Mouse (Mus musculus) forebrain, postnatal 0 days (tissue): ENCODE data around the gene Ccdc120. TPM values are rescaled to one million over a fixed set of nuclear protein-coding genes. Genes with fewer than 3 reads are reported as not detected.

ENCODE experiments used
- ATAC-seq: fragments of 200-750 bp; cut with Nextera tagmentation; 2 replicates; pipeline ENCODE4 v1.8.0; 2017; ENCODE audit warnings: mild to moderate bottlenecking, moderate library complexity
- DNase-seq: peaks from one replicate; pipeline ENCODE4 v3.0.0-alpha.2; 2015
- H3K27ac ChIP-seq: fragments of 300-500 bp; sonication (generic); 2 replicates; pipeline ENCODE4 v1.5.1; 2014; ENCODE audit warnings: low read depth, mild to moderate bottlenecking, antibody characterized with exemption, low read length, moderate library complexity, mixed read lengths
- H3K27me3 ChIP-seq: fragments of 300-500 bp; sonication (generic); 2 replicates; pipeline ENCODE4 v1.6.1; 2014; ENCODE audit warnings: mild to moderate bottlenecking, low read length, mixed read lengths; ENCODE audit not compliant: insufficient read depth
- H3K36me3 ChIP-seq: fragments of 300-500 bp; sonication (generic); 2 replicates; pipeline ENCODE4 v1.6.1; 2014; ENCODE audit warnings: mild to moderate bottlenecking, moderate library complexity; ENCODE audit not compliant: insufficient read depth
- H3K4me1 ChIP-seq: fragments of 300-500 bp; sonication (generic); 2 replicates; pipeline ENCODE4 v1.6.1; 2014; ENCODE audit warnings: antibody characterized with exemption; ENCODE audit not compliant: insufficient read depth
- H3K4me2 ChIP-seq: fragments of 300-500 bp; sonication (generic); 2 replicates; pipeline ENCODE4 v1.6.1; 2014; ENCODE audit warnings: low read depth, mild to moderate bottlenecking, moderate library complexity
- H3K4me3 ChIP-seq: fragments of 300-500 bp; sonication (generic); 2 replicates; pipeline ENCODE4 v1.5.1; 2014; ENCODE audit warnings: low read depth, low read length, mixed read lengths
- H3K9ac ChIP-seq: fragments of 300-500 bp; sonication (generic); 2 replicates; pipeline ENCODE4 v1.6.1; 2014; ENCODE audit warnings: mild to moderate bottlenecking
- H3K9me3 ChIP-seq: fragments of 300-500 bp; sonication (generic); 2 replicates; pipeline ENCODE4 v1.6.1; 2016; ENCODE audit warnings: low read length
- CTCF ChIP-seq: sonication (generic); IDR thresholded peaks from 2 replicates; pipeline ENCODE4 v1.5.1; 2016; ENCODE audit warnings: antibody characterized with exemption, control low read depth, low read depth
- WGBS: fragments of 180-500 bp; shearing (Covaris S2); extraction: QIAGEN DNeasy Blood & Tissue Kit; methylation state at CpG from one replicate; pipeline ENCODE4 v1.1.7; 2014; 5-methylcytosine and 5-hydroxymethylcytosine counted together
- polyA plus RNA-seq: library from polyadenylated mRNA; unstranded; fragments of >200 nt; fragmentation: Nextera tagmentation; extraction: Ambion mirVana; gene quantifications from 2 replicates; pipeline ENCODE4 v1.2.1, GENCODE M21; 2015
- total RNA-seq: library from RNA; depleted of rRNA; stranded (reverse); fragments of >200 nt; gene quantifications from 2 replicates; pipeline ENCODE4 v1.2.3, GENCODE M21; 2014

The Ccdc120 gene
- total and polyA plus RNA-seq, 2 experiments from 2014 or later = 66.3 to 149 TPM

DNA sequence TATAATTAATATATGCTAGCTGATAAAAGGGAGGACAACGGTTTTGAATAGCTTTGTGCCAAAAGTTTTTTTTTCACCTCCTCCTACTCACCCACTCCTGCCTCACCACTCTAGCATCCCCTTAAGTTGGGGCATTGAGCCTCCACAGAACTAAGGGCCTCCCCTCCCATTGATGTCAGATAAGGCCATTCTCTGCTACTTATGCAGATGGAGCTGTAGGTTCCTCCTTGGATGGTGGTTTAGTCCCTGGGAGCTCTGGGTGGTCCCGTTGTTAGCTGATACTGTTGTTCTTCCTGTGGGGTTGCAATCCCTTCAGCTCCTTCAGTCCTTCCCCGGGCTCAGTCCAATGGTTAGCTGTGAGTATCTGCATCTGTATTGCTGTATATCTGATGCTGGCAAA is 28.6 kb upstream of the Ccdc120 start:
- H3K4me1 ChIP-seq = no peaks in the 10 kb centered on the region
- no peak for ATAC-seq
- TF ChIP-seq CTCF = no peak
- WGBS = 27% methylated on average over 3 of the region's 3 CpGs
- no peak overlapping the region for H3K4me2 ChIP-seq
- H3K27ac ChIP-seq = no peak overlapping the region
- no peaks in the 10 kb centered on the region for H3K9me3 ChIP-seq
- no peak overlapping the region for H3K9ac ChIP-seq
- no peak overlapping the region for H3K4me3 ChIP-seq
- H3K36me3 ChIP-seq = no peaks in the 10 kb centered on the region
- no peaks in the 10 kb centered on the region for H3K27me3 ChIP-seq
- DNase-seq = no peak

DNA sequence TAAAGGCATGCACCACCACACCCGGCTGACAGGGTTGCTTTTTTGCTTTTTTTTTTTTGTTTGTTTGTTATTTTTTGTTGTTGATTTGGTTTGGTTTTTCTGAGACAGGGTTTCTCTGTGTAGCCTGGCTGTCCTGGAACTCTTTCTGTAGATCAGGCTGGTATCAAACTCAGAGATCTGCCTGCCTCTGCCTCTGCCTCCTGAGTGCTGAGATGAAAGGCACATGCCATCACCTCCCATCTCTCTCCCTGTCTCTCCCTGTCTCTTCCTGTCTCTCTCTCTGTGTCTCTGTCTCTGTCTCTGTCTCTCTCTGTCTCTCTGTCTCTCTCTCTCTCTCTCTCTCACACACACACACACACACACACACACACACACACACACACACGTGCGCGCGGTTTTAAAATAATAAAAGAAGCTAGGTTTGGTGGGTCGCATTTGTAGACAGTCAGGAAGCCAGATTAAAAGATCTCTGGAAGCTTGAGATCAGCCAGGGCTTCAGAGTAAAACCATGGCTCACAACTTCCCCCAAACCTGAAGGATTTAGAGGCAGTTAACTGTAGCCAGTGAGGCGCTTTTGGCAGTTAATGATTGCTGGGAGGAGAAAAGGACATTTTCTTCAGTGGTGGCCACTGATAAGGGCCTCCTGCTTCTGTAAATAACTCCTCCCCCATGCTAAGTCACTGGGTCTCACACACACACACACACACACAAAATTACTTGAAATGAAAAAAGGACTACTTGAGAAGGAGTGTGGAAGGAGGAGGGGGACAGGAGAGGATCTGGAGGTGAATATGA is 27.9 kb upstream of the Ccdc120 start:
- Histone ChIP-seq H3K4me3 (no peak overlapping the region), H3K4me2 (no peak overlapping the region), H3K27ac (no peak overlapping the region), H3K36me3 (no peaks in the 10 kb centered on the region), H3K4me1 (no peaks in the 10 kb centered on the region), H3K9me3 (no peaks in the 10 kb centered on the region), H3K27me3 (no peaks in the 10 kb centered on the region), H3K9ac (no peak overlapping the region)
- ATAC-seq (no peak), DNase-seq (no peak)
- 72% methylated on average over 7 of the region's 7 CpGs for WGBS
- TF ChIP-seq CTCF = no peak

DNA sequence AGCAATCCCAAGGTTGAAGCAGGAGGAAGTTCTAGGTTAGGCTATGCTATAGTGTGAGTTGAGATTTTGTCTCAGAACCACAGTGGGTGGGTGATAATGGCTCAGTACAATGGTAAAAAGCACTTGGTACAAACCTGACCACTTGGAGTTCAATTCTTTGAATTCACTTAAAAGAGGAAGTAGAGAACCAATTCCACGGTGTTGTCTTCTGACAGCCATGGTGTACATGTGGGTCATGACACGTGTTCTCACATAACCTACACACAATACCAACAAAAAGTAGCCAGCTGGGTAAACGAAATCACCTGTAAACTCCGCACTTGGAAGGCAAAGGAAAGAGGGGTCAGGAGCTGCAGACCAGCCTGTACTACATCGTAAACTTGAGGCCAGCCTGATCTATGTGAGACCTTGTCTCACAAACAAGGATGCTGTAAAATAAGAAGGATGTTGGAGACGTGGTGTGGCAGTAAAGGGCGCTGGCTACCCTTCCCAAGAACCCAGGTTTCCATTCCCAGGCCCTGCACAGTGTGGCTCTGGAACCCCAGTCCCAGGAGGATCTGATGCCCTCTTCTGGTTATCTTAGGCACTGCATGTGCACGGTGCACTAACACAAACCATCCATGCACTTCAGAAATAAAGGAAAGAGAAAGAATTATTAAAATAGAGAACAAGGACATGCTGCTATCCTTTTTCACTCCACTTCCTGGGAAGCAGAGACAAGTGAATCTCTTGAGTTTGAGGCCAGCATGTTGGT is 25.8 kb upstream of the Ccdc120 start:
- TF ChIP-seq CTCF = peak; percentile 69
- no peaks in the 10 kb centered on the region for H3K4me1 ChIP-seq
- peak; percentile 44 for DNase-seq
- ATAC-seq = peak; percentile 84
- no peaks in the 10 kb centered on the region for H3K9me3 ChIP-seq
- no peak overlapping the region for H3K4me3 ChIP-seq
- no peak overlapping the region for H3K27ac ChIP-seq
- 48% methylated on average over 8 of the region's 8 CpGs for WGBS
- H3K4me2 ChIP-seq = no peak overlapping the region
- no peak overlapping the region for H3K9ac ChIP-seq
- no peaks in the 10 kb centered on the region for H3K27me3 ChIP-seq
- H3K36me3 ChIP-seq = no peaks in the 10 kb centered on the region

DNA sequence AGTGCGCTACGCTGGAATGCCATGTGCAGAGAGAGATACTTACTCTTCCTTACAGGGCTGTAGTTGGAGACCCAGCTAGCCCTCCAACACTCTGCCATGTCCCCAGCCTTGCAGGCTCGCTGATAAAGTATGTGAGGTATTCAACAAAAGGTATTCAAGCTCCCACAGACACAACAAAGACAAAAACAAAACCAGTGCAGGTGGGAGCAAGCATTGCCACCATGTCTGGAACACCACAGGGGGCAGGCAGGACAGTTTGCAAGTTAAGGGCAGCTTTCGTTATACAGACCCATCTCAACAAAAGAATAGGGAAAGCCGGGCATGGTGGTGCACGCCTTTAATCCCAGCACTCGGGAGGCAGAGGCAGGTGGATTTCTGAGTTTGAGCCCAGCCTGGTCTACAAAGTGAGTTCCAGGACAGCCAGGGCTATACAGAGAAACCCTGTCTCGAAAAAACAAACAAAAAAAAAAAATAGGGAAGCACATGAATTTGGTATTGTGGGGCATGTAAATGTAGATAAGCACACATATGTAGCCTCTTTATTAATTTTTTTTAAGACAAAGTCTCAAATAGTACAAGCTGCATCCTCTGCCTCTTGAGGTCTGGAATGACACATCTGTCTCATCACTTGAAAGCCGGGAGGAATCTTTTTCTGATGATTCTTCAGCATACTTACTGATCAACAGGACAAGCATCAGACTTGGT is 24.9 kb upstream of the Ccdc120 start:
- Histone ChIP-seq H3K27me3 (no peaks in the 10 kb centered on the region), H3K4me3 (no peak overlapping the region), H3K9ac (no peak overlapping the region), H3K36me3 (no peaks in the 10 kb centered on the region; the same call in 1 of the 2 replicates), H3K4me1 (no peaks in the 10 kb centered on the region), H3K4me2 (no peak overlapping the region), H3K27ac (no peak overlapping the region), H3K9me3 (no peaks in the 10 kb centered on the region)
- no peak for TF ChIP-seq CTCF
- ATAC-seq = no peak
- no peak for DNase-seq
- WGBS = 76% methylated on average over 9 of the region's 9 CpGs

DNA sequence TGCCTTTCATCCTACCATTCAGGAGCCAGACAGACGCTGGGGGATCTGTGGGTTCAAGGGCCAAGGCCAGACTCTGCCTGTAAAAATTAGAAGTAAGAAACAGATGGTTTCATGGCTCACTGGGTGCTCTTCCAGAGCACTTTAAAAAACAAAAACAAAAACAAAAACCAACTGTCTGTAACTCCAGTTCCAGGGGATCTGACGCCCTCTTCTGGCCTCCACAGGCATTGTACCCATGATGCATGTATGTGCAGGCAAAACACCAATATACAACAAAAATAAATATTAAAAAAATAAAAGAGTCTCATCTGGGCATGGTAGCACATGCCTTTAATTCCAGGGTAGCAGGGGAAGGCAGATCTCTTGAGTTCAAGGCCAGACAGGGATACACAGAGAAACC is 22.1 kb upstream of the Ccdc120 start:
- no peaks in the 10 kb centered on the region for H3K27me3 ChIP-seq
- DNase-seq (no peak), ATAC-seq (no peak)
- no peaks in the 10 kb centered on the region for H3K9me3 ChIP-seq
- WGBS = 60% methylated on average over 2 of the region's 2 CpGs
- no peak overlapping the region for H3K4me3 ChIP-seq
- no peak overlapping the region for H3K27ac ChIP-seq
- no peaks in the 10 kb centered on the region for H3K4me1 ChIP-seq
- peaks cover 3% of the 10 kb centered on the region for H3K36me3 ChIP-seq
- no peak overlapping the region for H3K9ac ChIP-seq
- TF ChIP-seq CTCF = peak; percentile 35
- no peak overlapping the region for H3K4me2 ChIP-seq

DNA sequence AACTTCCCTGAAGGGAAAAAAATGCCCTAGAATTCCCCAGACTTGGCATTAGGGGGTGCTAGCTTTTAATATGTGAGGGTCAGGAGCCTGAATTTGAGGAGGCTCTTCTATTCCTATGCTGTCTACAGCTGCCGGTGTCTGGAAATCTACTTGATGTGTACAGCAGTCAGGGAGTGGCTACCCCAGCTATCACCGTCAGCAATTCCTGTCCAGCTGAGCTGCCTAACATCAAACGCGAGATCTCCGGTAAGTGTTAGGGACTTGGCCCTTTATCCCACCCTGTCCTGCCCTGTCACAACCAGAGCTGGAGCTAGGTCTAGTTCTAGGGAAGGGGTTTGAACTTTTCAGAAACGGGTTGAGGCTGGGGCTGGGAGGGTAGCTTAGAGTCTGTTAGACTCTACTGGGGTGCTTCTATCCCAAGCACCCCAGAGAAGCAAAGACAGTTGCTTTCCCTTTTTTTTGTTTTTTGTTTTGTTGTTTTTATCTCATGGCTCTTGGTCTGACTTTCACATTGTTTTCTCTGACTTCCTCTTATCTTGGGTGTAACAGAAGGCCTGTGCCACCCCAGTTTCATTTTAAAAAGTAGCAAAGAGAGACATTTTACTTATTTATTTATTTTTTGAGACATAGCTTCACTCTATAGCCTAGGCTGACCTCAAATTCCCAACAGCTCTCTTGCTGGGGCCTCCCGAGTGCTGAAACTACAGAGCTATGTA is 18.8 kb upstream of the Ccdc120 start:
- Histone ChIP-seq H3K9me3 (no peaks in the 10 kb centered on the region), H3K4me3 (no peak overlapping the region), H3K36me3 (peaks cover 3% of the 10 kb centered on the region), H3K4me2 (no peak overlapping the region), H3K4me1 (no peaks in the 10 kb centered on the region), H3K9ac (no peak overlapping the region), H3K27ac (no peak overlapping the region), H3K27me3 (no peaks in the 10 kb centered on the region)
- 96% methylated on average over 7 of the region's 7 CpGs for WGBS
- no peak for TF ChIP-seq CTCF
- ATAC-seq (no peak), DNase-seq (no peak)
